Mouse (Mus musculus): ENCODE results near the gene Hoxd8. TPM values are rescaled to one million over a fixed set of nuclear protein-coding genes. Genes with fewer than 3 reads are reported as not detected.

Gene Hoxd8
- polyA plus RNA-seq, 1 experiment from 2014 or later = 12.4 TPM

DNA sequence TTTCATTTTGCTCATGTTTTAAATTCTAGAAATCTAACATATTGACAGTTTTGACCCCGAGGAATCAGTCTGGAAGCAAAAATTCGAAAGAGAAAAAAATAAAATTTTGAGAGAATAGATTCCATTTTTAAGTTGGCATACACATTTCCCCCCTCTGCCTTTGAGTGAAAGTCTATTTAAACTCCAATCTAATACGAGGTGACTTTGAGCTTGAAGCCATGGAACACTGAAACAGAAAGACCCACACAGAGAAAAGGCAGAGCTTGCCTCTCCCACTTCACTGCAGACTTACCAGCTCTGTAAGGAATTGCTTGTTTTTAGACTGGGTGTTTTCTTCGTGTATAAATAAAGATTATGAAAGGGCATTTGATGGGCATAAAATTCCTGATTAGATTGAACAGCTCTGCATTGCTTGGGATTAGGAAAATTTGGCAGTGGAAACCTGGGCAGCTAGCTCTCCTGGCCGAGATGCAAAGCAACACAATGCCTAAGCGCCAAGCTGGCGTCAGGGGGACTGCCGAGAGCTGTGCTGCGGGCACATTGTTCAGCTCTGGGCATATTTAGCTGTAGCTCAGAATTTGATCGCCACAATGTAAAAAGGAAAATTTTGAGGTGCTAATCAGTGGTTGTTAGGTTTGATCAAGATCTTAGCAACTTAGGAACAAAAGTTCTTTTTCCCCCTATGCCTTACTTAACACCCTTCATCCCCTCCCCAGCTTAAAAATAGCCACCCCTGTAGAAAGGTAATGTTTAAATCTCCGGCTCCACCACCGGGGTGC, 15.4 kb upstream of the Hoxd8 start:
- no peaks in the 10 kb centered on the region for H3K36me3 ChIP-seq

GRCm38 (mm10) chr2:74689574-74690337, 14.7 kb upstream of the Hoxd8 start:
- H3K9ac ChIP-seq (replicated peaks) = 0 out of 2 replicates have a peak overlapping the region, but pooled peaks have one; percentile 17
- 3% methylated on average over 24 of the region's 24 CpGs for WGBS
- no peak for ATAC-seq (ENCODE audit: low FRiP score)
- H3K27ac ChIP-seq (replicated peaks) = peak overlapping the region; percentile 62
- peaks cover 22% of the 10 kb centered on the region for H3K4me1 ChIP-seq
- H3K4me2 ChIP-seq = peak overlapping the region; percentile 48
- peak overlapping the region; percentile 10 for H3K4me3 ChIP-seq (replicated peaks)
- H3K9me3 ChIP-seq (replicated peaks) = no peaks in the 10 kb centered on the region
- peaks cover 54% of the 10 kb centered on the region for H3K27me3 ChIP-seq (replicated peaks)
- no peaks in the 10 kb centered on the region for H3K36me3 ChIP-seq

More for the DNA sequence above, 15.4 kb upstream of the Hoxd8 start:
- WGBS = 5% methylated on average over 12 of the region's 12 CpGs
- H3K4me1 ChIP-seq = peaks cover 22% of the 10 kb centered on the region
- H3K27ac ChIP-seq (replicated peaks) = peak overlapping the region; percentile 62
- ATAC-seq (ENCODE audit: low FRiP score) = no peak
- H3K9ac ChIP-seq (replicated peaks) = 0 out of 2 replicates have a peak overlapping the region, but pooled peaks have one; percentile 17
- peaks cover 57% of the 10 kb centered on the region for H3K27me3 ChIP-seq (replicated peaks)
- peak overlapping the region; percentile 10 for H3K4me3 ChIP-seq (replicated peaks)
- peak overlapping the region; percentile 48 for H3K4me2 ChIP-seq
- no peaks in the 10 kb centered on the region for H3K9me3 ChIP-seq (replicated peaks)

- Histone ChIP-seq H3K36me3 (no peaks in the 10 kb centered on the region), H3K9ac (replicated peaks) (no peak overlapping the region), H3K27ac (replicated peaks) (no peak overlapping the region), H3K4me3 (replicated peaks) (peak overlapping the region; percentile 10), H3K27me3 (replicated peaks) (peaks cover 55% of the 10 kb centered on the region), H3K4me2 (peak overlapping the region; percentile 68), H3K4me1 (peaks cover 25% of the 10 kb centered on the region), H3K9me3 (replicated peaks) (no peaks in the 10 kb centered on the region)
- WGBS = 6% methylated on average over 8 of the region's 8 CpGs
- no peak for ATAC-seq (ENCODE audit: low FRiP score)
Observed at GRCm38 (mm10) chr2:74690338-74690716, 14.1 kb upstream of the Hoxd8 start.

- peak within 1 kb of the TSS; percentile 84 for H3K27ac ChIP-seq (replicated peaks)
- no peaks in the 10 kb centered on the region for H3K9me3 ChIP-seq (replicated peaks)
- ATAC-seq (ENCODE audit: low FRiP score) = peak; percentile 79
- peaks cover 33% of the 10 kb centered on the region for H3K4me1 ChIP-seq
- no peaks in the 10 kb centered on the region for H3K36me3 ChIP-seq
- peak within 1 kb of the TSS; percentile 50 for H3K4me3 ChIP-seq (replicated peaks)
- H3K27me3 ChIP-seq (replicated peaks) = peaks cover 57% of the 10 kb centered on the region
- WGBS = under 1% methylated on average over 56 of the region's 56 CpGs
- peak within 1 kb of the TSS; percentile 68 for H3K4me2 ChIP-seq
- H3K9ac ChIP-seq (replicated peaks) = peak within 1 kb of the TSS; percentile 52
Observed at GRCm38 (mm10) chr2:74691022-74691951, 13.1 kb upstream of the Hoxd8 start, which contains the start of gene Hoxd10. Gene Hoxd10, plus strand, starts transcription at chr2:74691924.

GRCm38 (mm10) chr2:74691995-74692807, 12.2 kb upstream of the Hoxd8 start:
- Histone ChIP-seq H3K4me3 (replicated peaks) (peak overlapping the region; percentile 50), H3K4me1 (peaks cover 41% of the 10 kb centered on the region), H3K9me3 (replicated peaks) (no peaks in the 10 kb centered on the region), H3K9ac (replicated peaks) (peak overlapping the region; percentile 47), H3K27me3 (replicated peaks) (peaks cover 56% of the 10 kb centered on the region), H3K27ac (replicated peaks) (peak overlapping the region; percentile 84), H3K36me3 (no peaks in the 10 kb centered on the region), H3K4me2 (peak overlapping the region; percentile 68)
- ATAC-seq (ENCODE audit: low FRiP score) = peak; percentile 32; the same call in 1 of the 2 replicates
- 3% methylated on average over 35 of the region's 35 CpGs for WGBS

DNA sequence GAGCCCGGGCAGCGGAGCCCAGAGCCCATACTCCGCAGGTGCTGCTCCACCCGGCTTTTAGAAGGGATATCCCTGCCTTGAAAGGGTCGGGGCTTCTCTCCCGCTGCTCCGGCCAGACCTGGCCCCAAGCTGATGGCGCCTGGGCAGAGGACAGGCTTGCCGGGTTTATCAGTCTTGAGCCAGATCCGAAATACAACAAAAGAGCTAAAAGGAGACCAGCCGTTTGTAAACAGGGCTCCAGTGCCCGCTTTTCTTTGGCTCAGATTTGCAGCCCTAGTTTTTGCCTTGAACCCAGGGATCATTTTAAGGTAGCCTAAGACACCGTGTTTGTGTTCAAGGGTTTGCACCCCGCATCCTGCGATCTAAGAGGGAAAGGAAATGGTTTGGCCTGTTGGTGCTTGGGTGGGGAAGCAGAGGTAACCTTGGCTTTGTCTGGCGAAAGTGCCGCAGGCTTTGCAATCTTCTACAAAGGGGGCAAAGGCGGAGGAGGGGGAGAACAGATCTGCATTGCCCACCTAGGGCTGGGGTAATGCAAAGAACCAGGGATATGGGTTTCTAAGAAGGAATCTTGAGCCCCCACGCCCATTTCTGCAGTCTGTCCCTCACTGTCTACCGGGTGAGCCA, 11.5 kb upstream of the Hoxd8 start:
- H3K4me3 ChIP-seq (replicated peaks) = peak overlapping the region; percentile 50
- peak overlapping the region; percentile 47 for H3K9ac ChIP-seq (replicated peaks)
- H3K27me3 ChIP-seq (replicated peaks) = peaks cover 53% of the 10 kb centered on the region
- H3K36me3 ChIP-seq = no peaks in the 10 kb centered on the region
- H3K27ac ChIP-seq (replicated peaks) = peak overlapping the region; percentile 84
- H3K4me2 ChIP-seq = peak overlapping the region; percentile 68
- H3K9me3 ChIP-seq (replicated peaks) = no peaks in the 10 kb centered on the region
- WGBS = 1% methylated on average over 20 of the region's 20 CpGs
- ATAC-seq (ENCODE audit: low FRiP score) = no peak
- H3K4me1 ChIP-seq = peaks cover 46% of the 10 kb centered on the region

GRCm38 (mm10) chr2:74693432-74693827, 11.0 kb upstream of the Hoxd8 start:
- no peaks in the 10 kb centered on the region for H3K9me3 ChIP-seq (replicated peaks)
- peak overlapping the region; percentile 50 for H3K4me3 ChIP-seq (replicated peaks)
- peaks cover 46% of the 10 kb centered on the region for H3K4me1 ChIP-seq
- peak overlapping the region; percentile 47 for H3K9ac ChIP-seq (replicated peaks)
- no peaks in the 10 kb centered on the region for H3K36me3 ChIP-seq
- 6% methylated on average over 4 of the region's 4 CpGs for WGBS
- H3K4me2 ChIP-seq = peak overlapping the region; percentile 68
- H3K27me3 ChIP-seq (replicated peaks) = peaks cover 51% of the 10 kb centered on the region
- H3K27ac ChIP-seq (replicated peaks) = peak overlapping the region; percentile 84
- no peak for ATAC-seq (ENCODE audit: low FRiP score)

DNA sequence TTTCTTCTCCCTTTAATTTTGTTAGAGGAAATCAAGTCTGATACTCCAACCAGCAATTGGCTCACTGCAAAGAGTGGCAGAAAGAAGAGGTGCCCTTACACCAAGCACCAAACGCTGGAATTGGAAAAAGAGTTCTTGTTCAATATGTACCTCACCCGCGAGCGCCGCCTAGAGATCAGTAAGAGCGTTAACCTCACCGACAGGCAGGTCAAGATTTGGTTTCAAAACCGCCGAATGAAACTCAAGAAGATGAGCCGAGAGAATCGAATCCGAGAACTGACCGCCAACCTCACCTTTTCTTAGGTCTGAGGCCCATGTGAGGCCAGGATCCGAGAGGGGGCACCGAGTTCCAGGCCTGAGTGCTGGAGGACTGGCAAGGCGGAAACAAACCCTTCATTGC, 10.3 kb upstream of the Hoxd8 start:
- no peak for ATAC-seq (ENCODE audit: low FRiP score)
- peaks cover 51% of the 10 kb centered on the region for H3K27me3 ChIP-seq (replicated peaks)
- whole genome bisulfite sequencing = 2% methylated on average over 16 of the region's 16 CpGs
- peak overlapping the region; percentile 50 for H3K4me3 ChIP-seq (replicated peaks)
- H3K4me2 ChIP-seq = peak overlapping the region; percentile 68
- peak overlapping the region; percentile 84 for H3K27ac ChIP-seq (replicated peaks)
- peaks cover 46% of the 10 kb centered on the region for H3K4me1 ChIP-seq
- H3K9ac ChIP-seq (replicated peaks) = no peak overlapping the region
- no peaks in the 10 kb centered on the region for H3K9me3 ChIP-seq (replicated peaks)
- H3K36me3 ChIP-seq = no peaks in the 10 kb centered on the region

DNA sequence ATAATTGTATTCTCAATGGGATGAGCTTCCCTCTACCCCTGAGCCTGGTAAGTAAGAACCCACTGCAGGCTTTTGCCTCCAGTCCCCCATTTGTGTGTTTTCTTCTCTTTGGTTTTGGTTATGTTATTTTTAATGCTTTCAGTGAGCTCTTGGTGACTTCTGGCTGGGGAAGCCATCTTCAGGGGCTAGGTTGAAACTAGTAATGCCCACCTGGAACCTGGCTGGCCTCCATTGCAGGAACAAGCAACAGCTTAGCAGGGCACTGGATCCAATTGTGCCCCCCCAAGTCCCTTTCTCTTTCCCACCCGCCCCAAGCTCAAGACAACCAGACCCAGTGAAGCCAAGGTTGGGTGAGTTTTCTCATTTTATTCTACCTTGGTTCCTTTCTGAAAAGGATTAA, 9.0 kb upstream of the Hoxd8 start:
- Histone ChIP-seq H3K4me1 (peaks cover 56% of the 10 kb centered on the region), H3K36me3 (no peaks in the 10 kb centered on the region), H3K27ac (replicated peaks) (peak overlapping the region; percentile 28; the same call in 1 of the 2 replicates), H3K9me3 (replicated peaks) (no peaks in the 10 kb centered on the region), H3K9ac (replicated peaks) (0 out of 2 replicates have a peak overlapping the region, but pooled peaks have one; percentile 10), H3K27me3 (replicated peaks) (peaks cover 50% of the 10 kb centered on the region), H3K4me3 (replicated peaks) (peak overlapping the region; percentile 50; the same call in 1 of the 2 replicates), H3K4me2 (peak overlapping the region; percentile 68)
- WGBS = 11% methylated on average over 1 of the region's 1 CpGs
- ATAC-seq (ENCODE audit: low FRiP score) = no peak

GRCm38 (mm10) chr2:74695813-74696430, 8.5 kb upstream of the Hoxd8 start:
- H3K9ac ChIP-seq (replicated peaks) = peak overlapping the region; percentile 32; the same call in 1 of the 2 replicates
- H3K4me3 ChIP-seq (replicated peaks) = peak overlapping the region; percentile 50
- H3K27ac ChIP-seq (replicated peaks) = peak overlapping the region; percentile 89

More at GRCm38 (mm10) chr2:74695813-74696430, 8.5 kb upstream of the Hoxd8 start:
- ATAC-seq (ENCODE audit: low FRiP score) = no peak
- peak overlapping the region; percentile 68 for H3K4me2 ChIP-seq
- peaks cover 53% of the 10 kb centered on the region for H3K27me3 ChIP-seq (replicated peaks)
- peaks cover 60% of the 10 kb centered on the region for H3K4me1 ChIP-seq
- no peaks in the 10 kb centered on the region for H3K9me3 ChIP-seq (replicated peaks)
- H3K36me3 ChIP-seq = no peaks in the 10 kb centered on the region
- 13% methylated on average over 7 of the region's 7 CpGs for WGBS
